Mouse (Mus musculus) gastrocnemius, postnatal 4 days (tissue): ENCODE data around the gene Igfbp6. TPM values are rescaled to one million over a fixed set of nuclear protein-coding genes. Genes with fewer than 3 reads are reported as not detected.

Experiments
- DNase-seq, 2 experiments: peaks; one replicate each; pipeline ENCODE4 v3.0.0; 2021 to 2022; ENCODE audit warnings: low spot score in 2 of 2, mixed read lengths in 2 of 2
- total RNA-seq, 2 experiments: library from RNA; stranded (reverse); gene quantifications; 2 replicates each; pipeline ENCODE4 v1.2.3; 2021

The Igfbp6 gene
- total RNA-seq, 2 experiments from 2014 or later: 80.3 to 91.9 TPM

DNA sequence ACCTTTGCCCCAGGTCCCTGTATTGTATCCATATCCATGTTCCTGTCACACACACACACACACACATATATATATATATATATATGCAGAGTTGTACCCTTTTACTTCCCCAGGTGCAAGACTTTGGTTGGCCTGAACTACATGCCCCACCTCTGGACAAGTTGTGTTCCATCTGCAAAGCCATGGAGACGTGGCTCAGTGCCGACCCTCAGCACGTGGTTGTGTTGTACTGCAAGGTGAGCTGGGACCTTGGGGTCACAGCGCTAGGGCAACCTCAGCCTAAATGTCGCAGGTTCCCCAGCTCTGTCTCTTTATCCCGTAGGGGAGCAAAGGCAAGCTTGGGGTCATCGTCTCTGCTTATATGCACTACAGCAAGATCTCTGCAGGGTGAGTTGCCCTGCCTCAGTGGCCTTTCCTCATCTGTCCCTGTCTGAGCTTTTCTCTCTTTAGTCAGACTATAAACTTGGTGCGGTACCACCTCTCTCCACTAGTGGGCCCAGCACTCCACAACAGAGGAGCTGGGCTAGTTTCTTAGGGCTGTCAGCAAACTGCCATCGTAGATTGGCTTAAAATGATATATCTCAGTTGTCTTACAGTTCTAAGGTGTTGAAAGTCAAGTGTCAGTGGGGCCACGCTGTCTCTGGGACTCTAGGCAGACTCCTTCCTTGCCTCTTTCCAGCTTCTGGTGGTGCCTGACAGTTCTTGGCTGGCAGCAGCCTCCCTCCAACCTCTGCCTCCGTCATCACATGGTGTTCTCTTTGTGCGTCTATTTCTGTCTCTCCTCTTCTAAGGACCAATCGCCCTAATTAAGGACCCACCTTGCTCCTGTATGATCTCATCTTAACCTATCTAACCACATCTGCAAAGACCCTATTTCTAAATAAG, 36.2 kb upstream of the Igfbp6 start:
- peak in 1 of 2 experiments; percentile 74 for DNase-seq

DNA sequence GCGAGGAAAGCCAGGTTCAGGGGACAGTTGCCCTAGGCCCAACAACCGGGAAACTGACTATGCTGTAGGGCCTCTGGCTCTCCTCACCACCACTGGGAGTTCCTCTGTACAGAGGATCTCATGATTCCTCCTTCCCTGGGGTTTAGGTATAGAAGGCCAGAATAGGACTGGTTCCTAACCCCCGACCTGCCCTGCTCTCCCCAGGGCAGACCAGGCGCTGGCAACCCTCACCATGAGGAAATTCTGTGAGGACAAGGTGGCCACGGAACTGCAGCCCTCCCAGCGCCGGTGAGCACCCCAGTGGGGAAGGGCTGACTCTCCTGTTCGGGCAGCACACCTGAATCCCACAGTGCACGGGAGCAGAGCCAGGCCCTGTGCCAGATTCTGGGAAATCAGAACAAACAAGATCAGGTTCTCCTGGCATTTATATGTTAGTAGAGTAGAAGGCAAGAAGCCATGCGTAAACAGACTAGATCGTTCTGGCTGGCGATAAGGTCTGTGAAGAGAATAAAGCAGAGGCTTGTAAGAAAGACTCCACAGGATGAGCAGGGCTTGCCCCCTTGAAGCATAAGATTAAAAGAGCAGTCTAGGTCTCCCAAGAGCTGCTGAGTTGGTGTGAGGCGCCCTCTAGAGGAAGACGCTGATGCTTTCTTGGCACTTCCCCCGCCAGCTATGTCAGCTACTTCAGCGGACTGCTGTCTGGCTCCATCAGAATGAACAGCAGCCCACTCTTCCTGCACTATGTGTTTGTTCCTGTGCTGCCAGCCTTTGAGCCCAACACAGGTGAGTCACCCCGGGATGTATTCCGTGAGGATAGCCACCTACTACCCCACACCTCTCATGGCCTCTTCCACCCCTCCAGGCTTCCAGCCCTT, 35.3 kb upstream of the Igfbp6 start:
- peak in 1 of 2 experiments; percentile 82 for DNase-seq

GRCm38 (mm10) chr15:102110271-102110670, 33.9 kb upstream of the Igfbp6 start:
- no peak for DNase-seq

DNA sequence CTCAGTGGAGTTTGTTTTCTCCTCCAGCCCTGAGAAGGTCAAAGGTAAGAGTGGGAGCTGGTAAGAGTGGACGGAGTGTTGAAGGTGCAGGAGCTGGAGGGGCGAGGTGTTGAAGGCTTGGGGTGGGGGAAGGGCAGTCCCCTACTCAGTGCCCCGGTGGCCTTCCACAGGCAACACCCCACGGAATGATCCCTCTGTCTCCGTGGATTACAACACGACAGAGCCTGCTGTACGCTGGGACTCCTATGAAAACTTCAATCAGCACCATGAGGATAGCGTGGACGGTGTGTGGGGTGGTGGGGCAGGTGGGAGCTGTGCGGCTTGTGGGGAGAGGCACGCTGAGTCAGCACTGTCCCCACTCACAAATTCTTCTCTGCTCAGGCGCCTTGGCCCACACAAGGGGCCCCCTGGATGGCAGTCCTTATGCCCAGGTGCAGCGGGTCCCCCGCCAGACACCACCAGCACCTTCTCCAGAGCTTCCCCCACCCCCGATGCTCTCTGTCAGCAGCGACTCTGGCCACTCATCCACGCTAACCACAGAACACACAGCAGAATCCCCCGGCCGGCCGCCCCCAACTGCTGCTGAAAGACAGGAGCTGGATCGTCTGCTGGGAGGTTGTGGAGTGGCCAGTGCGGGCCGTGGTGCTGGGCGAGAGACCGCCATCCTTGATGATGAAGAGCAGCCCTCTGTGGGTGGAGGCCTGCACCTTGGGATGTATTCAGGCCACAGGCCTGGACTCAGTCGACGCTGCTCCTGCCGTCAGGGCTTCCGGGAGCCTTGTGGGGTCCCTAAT, 33.3 kb upstream of the Igfbp6 start:
- no peak for DNase-seq

GRCm38 (mm10) chr15:102111495-102111829, 32.7 kb upstream of the Igfbp6 start:
- no peak for DNase-seq

DNA sequence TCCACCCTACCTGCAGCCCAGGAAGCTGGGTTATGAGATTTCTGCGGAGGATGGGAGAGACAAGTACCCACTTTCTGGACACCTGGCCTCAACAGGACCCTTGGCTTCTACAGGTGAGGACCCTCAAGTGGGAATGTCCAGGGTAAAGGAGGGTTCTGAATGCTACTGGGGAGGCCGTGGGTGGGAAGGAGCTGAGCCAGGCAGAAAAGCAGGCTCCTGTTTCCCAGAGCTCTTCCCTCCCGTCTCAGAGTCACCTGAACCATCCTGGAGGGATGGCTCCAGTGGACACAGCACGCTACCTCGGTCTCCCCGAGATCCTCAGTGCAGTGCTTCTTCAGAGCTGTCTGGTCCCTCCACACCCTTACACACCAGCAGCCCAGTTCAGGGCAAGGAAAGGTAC, 32.0 kb upstream of the Igfbp6 start:
- no peak for DNase-seq

- no peak for DNase-seq
Observed at GRCm38 (mm10) chr15:102112827-102113226, 31.3 kb upstream of the Igfbp6 start.

- no peak for DNase-seq
Observed at GRCm38 (mm10) chr15:102113674-102114073, 30.5 kb upstream of the Igfbp6 start.

DNA sequence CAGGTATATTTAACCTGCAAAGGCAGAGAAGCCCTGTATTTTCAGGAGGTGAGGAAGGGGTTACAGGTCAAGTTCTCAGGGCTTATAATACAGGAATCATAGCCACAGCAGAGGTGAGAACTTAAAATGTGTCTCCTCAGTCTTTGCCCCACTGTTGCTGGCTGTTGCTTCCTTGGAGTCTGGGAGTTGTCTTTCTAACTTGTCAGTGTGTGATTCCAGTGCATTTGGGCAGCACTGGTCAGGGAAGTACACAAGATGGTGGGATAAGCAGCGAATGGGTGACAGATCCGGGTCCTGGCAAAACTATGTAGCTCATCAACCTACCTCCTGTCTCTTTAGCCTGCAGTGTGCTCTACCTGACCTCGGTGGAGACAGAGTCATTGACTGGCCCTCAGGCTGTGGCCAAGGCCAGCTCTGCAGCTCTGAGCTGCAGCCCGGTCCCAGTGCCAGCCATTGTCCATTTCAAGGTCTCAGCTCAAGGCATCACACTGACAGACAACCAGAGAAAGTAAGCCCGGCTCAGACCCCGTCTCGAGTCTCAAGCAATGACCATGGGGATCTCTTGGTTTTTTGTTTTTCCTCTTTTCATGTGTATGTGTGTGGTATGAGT, 29.4 kb upstream of the Igfbp6 start:
- DNase-seq: no peak

DNA sequence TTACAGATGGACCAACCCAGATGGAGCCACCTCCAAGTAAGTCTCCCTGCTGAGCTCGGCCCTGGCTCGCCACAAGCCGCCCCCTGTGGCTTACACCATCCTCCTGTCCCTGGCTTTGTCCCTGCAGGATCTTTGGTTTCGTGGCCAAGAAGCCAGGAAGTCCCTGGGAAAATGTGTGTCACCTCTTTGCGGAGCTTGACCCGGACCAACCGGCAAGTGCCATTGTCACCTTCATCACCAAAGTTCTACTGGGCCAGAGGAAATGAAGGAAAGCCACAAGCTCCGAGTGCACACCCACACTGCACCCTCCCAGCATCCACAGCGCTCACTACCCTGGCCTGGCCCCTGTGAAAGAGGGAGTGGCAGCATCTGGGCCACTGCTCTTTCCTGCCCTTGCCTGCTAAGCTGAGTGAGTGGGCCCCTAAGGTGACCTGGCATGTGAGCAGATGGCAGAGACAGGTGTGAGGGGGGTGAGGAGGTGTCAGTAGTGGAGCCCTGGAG, 28.4 kb upstream of the Igfbp6 start:
- no peak for DNase-seq

- DNase-seq: no peak
Observed at GRCm38 (mm10) chr15:102116753-102117415, 27.3 kb upstream of the Igfbp6 start.

DNA sequence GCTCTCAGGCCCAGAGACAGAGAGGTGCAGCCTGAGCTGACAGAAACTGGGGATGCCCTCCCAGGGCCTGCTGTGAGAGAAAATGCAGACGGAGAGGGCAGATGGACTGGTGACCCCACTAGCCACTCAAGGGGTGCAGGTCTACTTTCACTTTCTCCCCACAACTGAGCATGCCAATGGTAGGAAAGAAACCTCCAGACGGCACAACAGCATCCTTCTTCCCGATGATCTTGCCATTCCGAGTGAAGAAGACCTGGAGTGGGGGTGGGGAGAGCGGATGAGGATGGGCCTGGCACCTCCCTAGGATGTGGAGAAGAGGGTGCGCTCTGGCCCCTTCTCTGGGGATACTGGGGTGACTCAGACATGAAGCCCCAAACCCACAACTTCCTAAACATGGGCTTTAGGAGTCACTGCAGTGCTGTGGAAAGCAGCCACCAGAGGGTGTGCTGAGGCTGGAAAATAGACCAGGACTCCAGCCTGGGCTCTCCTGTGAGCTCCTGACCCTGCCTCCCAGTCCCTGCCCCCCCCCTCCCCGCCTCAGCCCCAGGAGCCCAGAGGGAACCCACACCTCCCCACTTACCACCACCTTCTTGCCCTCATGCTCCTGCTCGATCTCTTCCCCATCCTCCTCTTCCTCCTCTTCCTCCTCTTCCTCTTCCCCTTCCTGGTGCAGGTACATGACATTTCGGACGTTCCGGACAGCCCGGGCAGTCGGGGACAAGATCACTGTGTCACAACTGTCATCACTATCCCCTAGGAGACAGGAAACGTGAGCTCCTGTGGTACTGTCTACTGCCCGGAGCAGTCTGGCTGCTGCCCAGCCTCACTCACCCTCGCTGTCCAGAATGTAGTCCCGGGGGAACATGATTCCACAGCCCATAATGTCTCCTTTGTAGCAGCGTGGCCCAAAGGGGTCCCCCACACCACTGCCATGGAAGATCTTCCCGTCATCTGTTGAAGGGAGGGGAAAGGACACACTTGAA, 26.4 kb upstream of the Igfbp6 start:
- no peak for DNase-seq

- no peak for DNase-seq
Observed at GRCm38 (mm10) chr15:102118591-102118990, 25.6 kb upstream of the Igfbp6 start.

DNA sequence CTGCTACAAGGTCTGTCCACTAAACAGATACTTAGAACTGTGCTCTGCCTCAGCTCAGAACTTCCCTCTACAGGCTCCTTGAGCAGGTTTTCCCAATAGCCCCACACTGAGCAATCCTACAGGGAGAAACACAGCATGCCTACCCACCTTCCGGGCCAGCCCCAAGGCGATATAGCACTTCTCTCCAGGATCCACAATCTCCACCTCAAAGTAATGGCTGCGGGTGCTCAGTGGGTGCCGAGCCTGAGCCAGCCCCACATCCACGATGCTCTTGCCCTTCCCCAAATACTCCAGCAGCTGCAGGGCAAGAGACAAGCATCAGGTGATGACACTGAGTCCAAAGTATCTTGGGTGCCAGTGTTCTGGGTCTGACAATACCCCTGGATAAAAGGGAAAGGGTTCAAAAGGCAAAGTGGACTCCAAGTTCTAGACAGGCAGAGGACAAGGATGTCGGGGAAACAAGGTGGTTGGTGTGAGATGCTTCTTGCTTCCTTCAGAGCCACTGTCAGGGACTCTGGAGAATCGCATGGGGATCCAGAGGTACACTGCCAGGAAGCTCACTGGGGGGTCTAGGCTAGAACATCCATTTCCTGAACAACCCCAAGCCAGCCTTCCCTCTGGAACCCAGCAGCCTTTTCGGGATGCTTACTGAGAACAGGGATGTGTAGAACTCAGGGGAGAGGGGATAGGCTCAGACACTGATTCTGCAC, 24.9 kb upstream of the Igfbp6 start:
- DNase-seq: no peak

GRCm38 (mm10) chr15:102119831-102120170, 24.4 kb upstream of the Igfbp6 start:
- no peak for DNase-seq

- DNase-seq: no peak
Observed at GRCm38 (mm10) chr15:102120530-102120929, 23.6 kb upstream of the Igfbp6 start.

DNA sequence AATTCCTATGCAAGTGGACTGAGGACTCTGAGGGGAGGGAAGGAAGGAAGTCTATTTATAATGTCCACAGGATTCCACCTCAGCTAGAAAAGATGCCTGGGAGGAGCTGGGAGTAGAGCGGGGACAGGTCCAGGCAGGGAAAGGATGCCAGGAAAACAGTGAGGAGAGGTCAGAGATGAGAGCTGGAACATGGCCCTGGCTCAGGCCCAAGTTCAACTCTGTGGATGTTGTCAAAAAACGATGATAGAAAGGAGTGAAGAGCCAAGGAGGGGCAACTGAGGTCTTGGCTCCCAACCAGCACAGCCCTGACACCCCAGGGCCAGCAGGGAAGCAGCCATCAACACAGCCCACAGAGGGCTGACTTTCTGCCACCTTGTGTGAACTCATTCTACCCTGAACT, 17.9 kb upstream of the Igfbp6 start:
- peak in 1 of 2 experiments; percentile 62 for DNase-seq

DNA sequence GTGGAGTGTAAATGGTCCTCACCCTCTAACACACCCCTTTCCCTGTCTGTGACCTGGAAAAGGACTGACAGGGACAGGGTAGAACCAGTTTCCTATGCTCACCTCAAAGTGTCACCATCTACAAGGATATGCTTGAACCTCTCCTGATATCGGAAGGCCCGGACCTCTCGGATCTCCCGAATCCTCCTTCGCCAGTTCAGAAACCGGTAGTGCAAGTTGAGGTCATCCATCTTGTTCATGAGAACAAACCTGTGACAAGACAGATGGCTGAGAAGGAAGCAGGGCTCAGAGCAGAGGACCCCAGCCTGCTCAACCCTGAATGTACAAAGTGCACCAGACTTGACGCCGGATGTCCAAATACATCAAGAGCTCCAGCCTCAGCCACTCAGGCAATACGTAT, 10.8 kb upstream of the Igfbp6 start:
- DNase-seq: no peak
